Mouse (Mus musculus): ENCODE measurements at regions not wholly inside any gene's neighbourhood (a gene's known extent, or its start where the extent isn't known, plus 50 kb on each side); places are given as distances from the start of the nearest gene placed in this dataset.

GRCm38 (mm10) chr8:76384282-76384637 lies 515.0 kb upstream of the Nr3c2 start:
- no peak overlapping the region for H3K4me2 ChIP-seq (ENCODE audit: low read depth, low read length, severe bottlenecking)
- H3K27me3 ChIP-seq (ENCODE audit: control insufficient read depth, insufficient read depth, low read length): no peaks in the 10 kb centered on the region
- no peaks in the 10 kb centered on the region for H3K9me3 ChIP-seq (ENCODE audit: control insufficient read depth, low read length)
- no peak overlapping the region for H3K9ac ChIP-seq (ENCODE audit: low read length)
- no peaks in the 10 kb centered on the region for H3K36me3 ChIP-seq (ENCODE audit: control insufficient read depth, insufficient read depth, low read length)
- H3K27ac ChIP-seq (ENCODE audit: low read depth, low read length): no peak overlapping the region
- DNase-seq (ENCODE audit: low spot score) (no peak), ATAC-seq (replicated peaks; ENCODE audit: low FRiP score) (no peak)
- H3K4me1 ChIP-seq (replicated peaks; ENCODE audit: control insufficient read depth, insufficient read depth, low read length): no peaks in the 10 kb centered on the region
- H3K4me3 ChIP-seq (ENCODE audit: low read depth, low read length): no peak overlapping the region
- 70% methylated on average over 5 of the region's 5 CpGs for WGBS

- no peak overlapping the region for H3K4me2 ChIP-seq (ENCODE audit: low read depth, low read length, severe bottlenecking)
- no peak for ATAC-seq (replicated peaks; ENCODE audit: low FRiP score)
- DNase-seq (ENCODE audit: low spot score): no peak
These were observed 507.2 kb upstream of the Nr3c2 start for GRCm38 (mm10) chr8:76392004-76392403.

DNA sequence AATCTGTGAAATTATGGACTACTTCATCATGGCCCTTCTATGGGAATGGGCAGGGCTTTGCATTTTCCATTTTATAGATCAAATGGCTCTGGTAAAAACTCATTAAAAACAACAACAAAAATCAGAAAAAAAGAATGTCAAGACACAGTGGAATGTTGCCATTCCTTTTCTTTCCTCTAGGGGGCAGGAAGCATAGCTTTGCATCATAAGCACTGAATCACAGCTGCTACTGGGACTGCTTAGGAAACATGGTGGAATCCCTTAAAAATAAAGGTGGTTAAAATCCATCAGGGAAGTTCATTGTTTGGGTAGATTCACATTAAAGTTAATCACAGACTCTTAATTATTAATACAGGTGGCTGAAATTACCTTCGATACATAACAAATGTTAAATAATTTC lies 476.8 kb upstream of the Nr3c2 start:
- Histone ChIP-seq H3K4me2 (ENCODE audit: low read depth, low read length, severe bottlenecking) (no peak overlapping the region), H3K36me3 (ENCODE audit: control insufficient read depth, insufficient read depth, low read length) (no peaks in the 10 kb centered on the region), H3K9me3 (ENCODE audit: control insufficient read depth, low read length) (no peaks in the 10 kb centered on the region), H3K9ac (ENCODE audit: low read length) (no peak overlapping the region), H3K27me3 (ENCODE audit: control insufficient read depth, insufficient read depth, low read length) (no peaks in the 10 kb centered on the region), H3K27ac (ENCODE audit: low read depth, low read length) (no peak overlapping the region), H3K4me1 (replicated peaks; ENCODE audit: control insufficient read depth, insufficient read depth, low read length) (no peaks in the 10 kb centered on the region), H3K4me3 (ENCODE audit: low read depth, low read length) (no peak overlapping the region)
- ATAC-seq (replicated peaks; ENCODE audit: low FRiP score): no peak
- 91% methylated on average over 1 of the region's 1 CpGs for whole genome bisulfite sequencing
- no peak for DNase-seq (ENCODE audit: low spot score)

More at GRCm38 (mm10) chr8:76392004-76392403, 507.2 kb upstream of the Nr3c2 start:
- Histone ChIP-seq H3K36me3 (ENCODE audit: control insufficient read depth, insufficient read depth, low read length) (no peaks in the 10 kb centered on the region), H3K9ac (ENCODE audit: low read length) (no peak overlapping the region), H3K4me3 (ENCODE audit: low read depth, low read length) (no peak overlapping the region), H3K27ac (ENCODE audit: low read depth, low read length) (no peak overlapping the region), H3K4me1 (replicated peaks; ENCODE audit: control insufficient read depth, insufficient read depth, low read length) (no peaks in the 10 kb centered on the region), H3K27me3 (ENCODE audit: control insufficient read depth, insufficient read depth, low read length) (no peaks in the 10 kb centered on the region), H3K9me3 (ENCODE audit: control insufficient read depth, low read length) (no peaks in the 10 kb centered on the region)
- WGBS: 90% methylated on average over 2 of the region's 2 CpGs

DNA sequence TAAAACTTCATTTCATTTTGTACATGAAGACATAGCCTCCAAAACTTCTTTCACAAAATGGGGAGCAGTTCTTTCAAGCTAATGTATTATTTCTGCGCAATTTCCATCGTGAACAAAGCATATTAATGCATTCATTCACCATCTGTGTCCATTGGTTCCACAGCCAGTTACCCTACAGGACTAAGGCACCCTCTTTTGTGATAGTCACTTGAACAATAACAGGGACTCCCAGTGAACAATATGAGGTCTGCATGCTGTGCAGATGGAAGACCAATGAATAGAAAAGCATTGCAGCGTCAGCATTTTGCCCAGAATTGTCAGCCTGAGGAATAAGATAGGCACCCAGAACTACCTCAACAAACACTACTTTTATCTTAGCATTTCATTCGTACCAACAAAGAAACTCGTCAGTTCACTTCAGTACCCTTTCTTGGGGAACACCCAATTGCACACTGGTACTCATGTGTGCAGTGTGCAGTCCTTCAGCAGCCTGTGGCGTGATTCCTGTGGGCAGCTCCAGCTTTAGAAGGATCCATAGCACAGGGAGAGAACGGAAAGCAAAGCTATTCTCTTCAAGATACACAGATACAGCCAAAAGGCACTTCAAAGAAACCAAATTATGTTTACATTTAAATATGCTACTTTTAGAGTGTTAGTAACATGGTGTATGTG lies 476.2 kb upstream of the Nr3c2 start:
- H3K36me3 ChIP-seq (ENCODE audit: control insufficient read depth, insufficient read depth, low read length): no peaks in the 10 kb centered on the region
- no peak overlapping the region for H3K27ac ChIP-seq (ENCODE audit: low read depth, low read length)
- H3K9me3 ChIP-seq (ENCODE audit: control insufficient read depth, low read length): no peaks in the 10 kb centered on the region
- H3K9ac ChIP-seq (ENCODE audit: low read length): no peak overlapping the region
- no peaks in the 10 kb centered on the region for H3K4me1 ChIP-seq (replicated peaks; ENCODE audit: control insufficient read depth, insufficient read depth, low read length)
- no peaks in the 10 kb centered on the region for H3K27me3 ChIP-seq (ENCODE audit: control insufficient read depth, insufficient read depth, low read length)
- no peak for DNase-seq (ENCODE audit: low spot score)
- no peak for ATAC-seq (replicated peaks; ENCODE audit: low FRiP score)
- no peak overlapping the region for H3K4me2 ChIP-seq (ENCODE audit: low read depth, low read length, severe bottlenecking)
- no peak overlapping the region for H3K4me3 ChIP-seq (ENCODE audit: low read depth, low read length)
- 85% methylated on average over 7 of the region's 7 CpGs for WGBS

GRCm38 (mm10) chr8:76429818-76430217 lies 469.4 kb upstream of the Nr3c2 start:
- Histone ChIP-seq H3K9me3 (ENCODE audit: control insufficient read depth, low read length) (no peaks in the 10 kb centered on the region), H3K4me2 (ENCODE audit: low read depth, low read length, severe bottlenecking) (no peak overlapping the region), H3K4me1 (replicated peaks; ENCODE audit: control insufficient read depth, insufficient read depth, low read length) (no peaks in the 10 kb centered on the region), H3K9ac (ENCODE audit: low read length) (no peak overlapping the region), H3K27ac (ENCODE audit: low read depth, low read length) (no peak overlapping the region), H3K4me3 (ENCODE audit: low read depth, low read length) (no peak overlapping the region), H3K27me3 (ENCODE audit: control insufficient read depth, insufficient read depth, low read length) (no peaks in the 10 kb centered on the region), H3K36me3 (ENCODE audit: control insufficient read depth, insufficient read depth, low read length) (no peaks in the 10 kb centered on the region)
- no peak for ATAC-seq (replicated peaks; ENCODE audit: low FRiP score)
- no peak for DNase-seq (ENCODE audit: low spot score)
- 86% methylated on average over 3 of the region's 3 CpGs for WGBS

- no peak overlapping the region for H3K4me3 ChIP-seq (ENCODE audit: low read depth, low read length)
- H3K36me3 ChIP-seq (ENCODE audit: control insufficient read depth, insufficient read depth, low read length): no peaks in the 10 kb centered on the region
- ATAC-seq (replicated peaks; ENCODE audit: low FRiP score): no peak
- no peak overlapping the region for H3K9ac ChIP-seq (ENCODE audit: low read length)
- H3K27me3 ChIP-seq (ENCODE audit: control insufficient read depth, insufficient read depth, low read length): no peaks in the 10 kb centered on the region
- H3K4me2 ChIP-seq (ENCODE audit: low read depth, low read length, severe bottlenecking): no peak overlapping the region
- H3K9me3 ChIP-seq (ENCODE audit: control insufficient read depth, low read length): no peaks in the 10 kb centered on the region
- no peak for DNase-seq (ENCODE audit: low spot score)
- H3K4me1 ChIP-seq (replicated peaks; ENCODE audit: control insufficient read depth, insufficient read depth, low read length): no peaks in the 10 kb centered on the region
- no peak overlapping the region for H3K27ac ChIP-seq (ENCODE audit: low read depth, low read length)
These were observed 466.4 kb upstream of the Nr3c2 start for GRCm38 (mm10) chr8:76432813-76433212.

- WGBS: 91% methylated on average over 3 of the region's 3 CpGs
- Histone ChIP-seq H3K27me3 (ENCODE audit: control insufficient read depth, insufficient read depth, low read length) (no peaks in the 10 kb centered on the region), H3K36me3 (ENCODE audit: control insufficient read depth, insufficient read depth, low read length) (no peaks in the 10 kb centered on the region), H3K4me1 (replicated peaks; ENCODE audit: control insufficient read depth, insufficient read depth, low read length) (no peaks in the 10 kb centered on the region), H3K4me2 (ENCODE audit: low read depth, low read length, severe bottlenecking) (no peak overlapping the region), H3K9ac (ENCODE audit: low read length) (no peak overlapping the region), H3K27ac (ENCODE audit: low read depth, low read length) (no peak overlapping the region), H3K9me3 (ENCODE audit: control insufficient read depth, low read length) (no peaks in the 10 kb centered on the region), H3K4me3 (ENCODE audit: low read depth, low read length) (no peak overlapping the region)
- no peak for ATAC-seq (replicated peaks; ENCODE audit: low FRiP score)
- no peak for DNase-seq (ENCODE audit: low spot score)
These were observed 461.3 kb upstream of the Nr3c2 start for GRCm38 (mm10) chr8:76437951-76438350.

- Histone ChIP-seq H3K4me3 (ENCODE audit: low read depth, low read length) (no peak overlapping the region), H3K9ac (ENCODE audit: low read length) (no peak overlapping the region), H3K36me3 (ENCODE audit: control insufficient read depth, insufficient read depth, low read length) (no peaks in the 10 kb centered on the region), H3K4me2 (ENCODE audit: low read depth, low read length, severe bottlenecking) (no peak overlapping the region), H3K27me3 (ENCODE audit: control insufficient read depth, insufficient read depth, low read length) (no peaks in the 10 kb centered on the region), H3K9me3 (ENCODE audit: control insufficient read depth, low read length) (no peaks in the 10 kb centered on the region), H3K4me1 (replicated peaks; ENCODE audit: control insufficient read depth, insufficient read depth, low read length) (no peaks in the 10 kb centered on the region), H3K27ac (ENCODE audit: low read depth, low read length) (no peak overlapping the region)
- 86% methylated on average over 5 of the region's 5 CpGs for WGBS
- no peak for ATAC-seq (replicated peaks; ENCODE audit: low FRiP score)
- DNase-seq (ENCODE audit: low spot score): no peak
These were observed 424.6 kb upstream of the Nr3c2 start for GRCm38 (mm10) chr8:76474464-76475208.

GRCm38 (mm10) chr8:76478966-76479365 lies 420.3 kb upstream of the Nr3c2 start:
- no peak overlapping the region for H3K27ac ChIP-seq (ENCODE audit: low read depth, low read length)
- no peaks in the 10 kb centered on the region for H3K27me3 ChIP-seq (ENCODE audit: control insufficient read depth, insufficient read depth, low read length)
- ATAC-seq (replicated peaks; ENCODE audit: low FRiP score): no peak
- H3K4me3 ChIP-seq (ENCODE audit: low read depth, low read length): no peak overlapping the region
- H3K36me3 ChIP-seq (ENCODE audit: control insufficient read depth, insufficient read depth, low read length): no peaks in the 10 kb centered on the region
- DNase-seq (ENCODE audit: low spot score): no peak
- H3K4me1 ChIP-seq (replicated peaks; ENCODE audit: control insufficient read depth, insufficient read depth, low read length): no peaks in the 10 kb centered on the region
- H3K9ac ChIP-seq (ENCODE audit: low read length): no peak overlapping the region
- H3K4me2 ChIP-seq (ENCODE audit: low read depth, low read length, severe bottlenecking): no peak overlapping the region
- H3K9me3 ChIP-seq (ENCODE audit: control insufficient read depth, low read length): no peaks in the 10 kb centered on the region
- 93% methylated on average over 4 of the region's 4 CpGs for WGBS
